Mouse (Mus musculus) lung, embryonic 16.5 days (tissue): ENCODE data around the gene Adamtsl2. TPM values are rescaled to one million over a fixed set of nuclear protein-coding genes. Genes with fewer than 3 reads are reported as not detected.
A peak's percentile ranks its signal among the peaks of the same experiment; 100 is the strongest.

Source experiments
- ATAC-seq: fragments of 200-750 bp; cut with Nextera tagmentation; 2 replicates; pipeline ENCODE4 v1.8.0; 2017; ENCODE audit warnings: low read depth, mild to moderate bottlenecking, moderate library complexity
- H3K27ac ChIP-seq: fragments of 300-500 bp; sonication (generic); 2 replicates; pipeline ENCODE4 v1.5.1; 2014; ENCODE audit warnings: mild to moderate bottlenecking, control low read depth, low read length
- H3K27me3 ChIP-seq: fragments of 300-500 bp; sonication (generic); 2 replicates; pipeline ENCODE4 v1.6.1; 2014; ENCODE audit warnings: low read depth, low read length, mixed read lengths; ENCODE audit not compliant: control insufficient read depth, insufficient read depth
- H3K36me3 ChIP-seq: fragments of 300-500 bp; sonication (generic); 2 replicates; pipeline ENCODE4 v1.6.1; 2014; ENCODE audit warnings: low read length; ENCODE audit not compliant: control insufficient read depth, insufficient read depth
- H3K4me1 ChIP-seq: fragments of 300-500 bp; sonication (generic); replicated peaks from 2 replicates; pipeline ENCODE4 v1.6.1; 2014; ENCODE audit warnings: low read length, mixed read lengths; ENCODE audit not compliant: control insufficient read depth, insufficient read depth
- H3K4me2 ChIP-seq: fragments of 300-500 bp; sonication (generic); 2 replicates; pipeline ENCODE4 v1.6.1; 2014; ENCODE audit warnings: low read depth, low read length, control low read depth
- H3K4me3 ChIP-seq: fragments of 300-500 bp; sonication (generic); 2 replicates; pipeline ENCODE4 v1.5.1; 2014; ENCODE audit warnings: mild to moderate bottlenecking, low read length, control low read depth
- H3K9ac ChIP-seq: fragments of 300-500 bp; sonication (generic); 2 replicates; pipeline ENCODE4 v1.6.1; 2014; ENCODE audit warnings: low read length, control low read depth
- H3K9me3 ChIP-seq: fragments of 300-500 bp; sonication (generic); 2 replicates; pipeline ENCODE4 v1.6.1; 2016; ENCODE audit warnings: low read length; ENCODE audit not compliant: control insufficient read depth
- WGBS: fragments of 180-500 bp; shearing (Covaris S2); extraction: QIAGEN DNeasy Blood & Tissue Kit; methylation state at CpG from one replicate; pipeline ENCODE4 v1.1.7; 2014; 5-methylcytosine and 5-hydroxymethylcytosine counted together
- polyA plus RNA-seq: library from polyadenylated mRNA; unstranded; fragments of >200 nt; fragmentation: Nextera tagmentation; extraction: Ambion mirVana; gene quantifications from 2 replicates; pipeline ENCODE4 v1.2.1, GENCODE M21; 2015

Adamtsl2 gene
- polyA plus RNA-seq, 1 experiment from 2014 or later: 27.9 TPM

GRCm38 (mm10) chr2:27070247-27070813 lies 8.8 kb upstream of the Adamtsl2 start:
- H3K9me3 ChIP-seq: no peaks in the 10 kb centered on the region
- no peaks in the 10 kb centered on the region for H3K36me3 ChIP-seq
- H3K4me2 ChIP-seq: no peak overlapping the region
- H3K27me3 ChIP-seq: no peaks in the 10 kb centered on the region
- H3K4me3 ChIP-seq: no peak overlapping the region
- 63% methylated on average over 2 of the region's 2 CpGs for WGBS
- no peak for ATAC-seq
- no peak overlapping the region for H3K27ac ChIP-seq
- H3K4me1 ChIP-seq: peaks cover 14% of the 10 kb centered on the region
- H3K9ac ChIP-seq: no peak overlapping the region

- Histone ChIP-seq H3K36me3 (no peaks in the 10 kb centered on the region), H3K4me1 (peaks cover 14% of the 10 kb centered on the region), H3K9ac (no peak overlapping the region), H3K27me3 (no peaks in the 10 kb centered on the region), H3K4me3 (no peak overlapping the region), H3K27ac (peak overlapping the region; percentile 62), H3K9me3 (no peaks in the 10 kb centered on the region), H3K4me2 (no peak overlapping the region)
- 4% methylated on average over 4 of the region's 4 CpGs for WGBS
- ATAC-seq: peak; percentile 81
These were observed 8.0 kb upstream of the Adamtsl2 start for GRCm38 (mm10) chr2:27071137-27071536.

DNA sequence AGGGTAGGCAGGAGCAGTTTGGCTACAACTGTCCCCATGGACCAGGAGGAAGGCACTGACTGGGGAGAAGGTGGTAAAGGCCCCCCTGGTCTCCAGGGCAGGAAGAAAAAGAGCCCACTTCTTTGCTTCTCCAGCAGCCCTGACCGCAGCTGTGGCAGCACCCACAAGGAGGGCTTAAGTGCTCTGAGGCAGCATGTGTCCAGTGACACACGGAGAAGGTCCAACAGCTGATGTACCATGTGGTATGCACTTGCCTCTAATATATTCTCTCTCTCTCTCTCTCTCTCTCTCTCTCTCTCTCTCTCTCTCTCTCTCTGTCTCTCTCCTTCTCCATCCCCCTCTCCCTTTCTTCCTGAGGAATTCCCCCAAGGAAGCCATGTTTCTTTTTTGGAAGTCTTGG lies 7.2 kb upstream of the Adamtsl2 start, which contains the start of gene Mymk:
Gene Mymk (minus strand): TSS at position 202 of the 400 bp plus-strand sequence.
- Histone ChIP-seq H3K27ac (peak within 1 kb of the TSS; percentile 62), H3K9ac (no peak within 1 kb of the TSS), H3K27me3 (0 out of 2 replicates have a peak, but pooled peaks cover 3% of the 10 kb centered on the region), H3K4me1 (peaks cover 14% of the 10 kb centered on the region), H3K4me2 (no peak within 1 kb of the TSS), H3K4me3 (no peak within 1 kb of the TSS), H3K36me3 (no peaks in the 10 kb centered on the region), H3K9me3 (no peaks in the 10 kb centered on the region)
- no peak for ATAC-seq
- 64% methylated on average over 2 of the region's 2 CpGs for WGBS

GRCm38 (mm10) chr2:27073407-27073806 lies 5.8 kb upstream of the Adamtsl2 start:
- Histone ChIP-seq H3K27me3 (0 out of 2 replicates have a peak, but pooled peaks cover 5% of the 10 kb centered on the region), H3K27ac (no peak overlapping the region), H3K4me2 (no peak overlapping the region), H3K36me3 (no peaks in the 10 kb centered on the region), H3K4me3 (no peak overlapping the region), H3K9me3 (no peaks in the 10 kb centered on the region), H3K4me1 (peaks cover 26% of the 10 kb centered on the region), H3K9ac (no peak overlapping the region)
- WGBS: 53% methylated on average over 4 of the region's 4 CpGs
- ATAC-seq: no peak

GRCm38 (mm10) chr2:27074804-27075203 lies 4.4 kb upstream of the Adamtsl2 start:
- no peaks in the 10 kb centered on the region for H3K36me3 ChIP-seq
- no peaks in the 10 kb centered on the region for H3K9me3 ChIP-seq
- ATAC-seq: peak; percentile 39
- no peak overlapping the region for H3K4me2 ChIP-seq
- H3K9ac ChIP-seq: no peak overlapping the region
- 0 out of 2 replicates have a peak, but pooled peaks cover 5% of the 10 kb centered on the region for H3K27me3 ChIP-seq
- 54% methylated on average over 4 of the region's 4 CpGs for WGBS
- no peak overlapping the region for H3K4me3 ChIP-seq
- H3K27ac ChIP-seq: peak overlapping the region; percentile 12; the same call in 1 of the 2 replicates
- H3K4me1 ChIP-seq: peaks cover 38% of the 10 kb centered on the region

- no peak overlapping the region for H3K9ac ChIP-seq
- H3K9me3 ChIP-seq: no peaks in the 10 kb centered on the region
- no peak overlapping the region for H3K27ac ChIP-seq
- 0 out of 2 replicates have a peak, but pooled peaks cover 5% of the 10 kb centered on the region for H3K27me3 ChIP-seq
- no peaks in the 10 kb centered on the region for H3K36me3 ChIP-seq
- no peak overlapping the region for H3K4me2 ChIP-seq
- no peak overlapping the region for H3K4me3 ChIP-seq
- ATAC-seq: no peak
- H3K4me1 ChIP-seq: peaks cover 40% of the 10 kb centered on the region
- 62% methylated on average over 3 of the region's 3 CpGs for WGBS
These were observed 3.7 kb upstream of the Adamtsl2 start for GRCm38 (mm10) chr2:27075485-27075884.

GRCm38 (mm10) chr2:27077655-27078244 lies 1.4 kb upstream of the Adamtsl2 start:
- no peaks in the 10 kb centered on the region for H3K36me3 ChIP-seq
- 49% methylated on average over 10 of the region's 10 CpGs for WGBS
- H3K27me3 ChIP-seq: 0 out of 2 replicates have a peak, but pooled peaks cover 5% of the 10 kb centered on the region
- no peak overlapping the region; the same call in 1 of the 2 replicates for H3K27ac ChIP-seq
- no peak overlapping the region for H3K9ac ChIP-seq
- ATAC-seq: no peak
- no peak overlapping the region for H3K4me3 ChIP-seq
- H3K4me2 ChIP-seq: no peak overlapping the region
- H3K9me3 ChIP-seq: no peaks in the 10 kb centered on the region
- H3K4me1 ChIP-seq: peaks cover 29% of the 10 kb centered on the region

GRCm38 (mm10) chr2:27078312-27078711 lies 867 bp upstream of the Adamtsl2 start:
- H3K36me3 ChIP-seq: no peaks in the 10 kb centered on the region
- H3K27me3 ChIP-seq: 0 out of 2 replicates have a peak, but pooled peaks cover 5% of the 10 kb centered on the region
- peak overlapping the region; percentile 77 for H3K27ac ChIP-seq
- H3K4me1 ChIP-seq: peaks cover 31% of the 10 kb centered on the region
- no peaks in the 10 kb centered on the region for H3K9me3 ChIP-seq
- ATAC-seq: no peak
- no peak overlapping the region for H3K9ac ChIP-seq
- no peak overlapping the region for H3K4me3 ChIP-seq
- 37% methylated on average over 2 of the region's 2 CpGs for WGBS
- no peak overlapping the region for H3K4me2 ChIP-seq

- 54% methylated on average over 2 of the region's 2 CpGs for WGBS
- peak; percentile 8; the same call in 1 of the 2 replicates for ATAC-seq
- Histone ChIP-seq H3K4me3 (peak overlapping the region; percentile 39), H3K27ac (peak overlapping the region; percentile 67), H3K4me2 (peak overlapping the region; percentile 52), H3K36me3 (no peaks in the 10 kb centered on the region), H3K9ac (peak overlapping the region; percentile 45), H3K4me1 (peaks cover 42% of the 10 kb centered on the region), H3K9me3 (no peaks in the 10 kb centered on the region), H3K27me3 (0 out of 2 replicates have a peak, but pooled peaks cover 5% of the 10 kb centered on the region)
These were observed 470 bp downstream of the Adamtsl2 start for GRCm38 (mm10) chr2:27079649-27080048.
